Mouse (Mus musculus): ENCODE measurements around the gene Ciao2a. TPM values are rescaled to one million over a fixed set of nuclear protein-coding genes. Genes with fewer than 3 reads are reported as not detected.

Ciao2a gene
- polyA plus RNA-seq, 1 experiment, result 18.2 TPM

DNA sequence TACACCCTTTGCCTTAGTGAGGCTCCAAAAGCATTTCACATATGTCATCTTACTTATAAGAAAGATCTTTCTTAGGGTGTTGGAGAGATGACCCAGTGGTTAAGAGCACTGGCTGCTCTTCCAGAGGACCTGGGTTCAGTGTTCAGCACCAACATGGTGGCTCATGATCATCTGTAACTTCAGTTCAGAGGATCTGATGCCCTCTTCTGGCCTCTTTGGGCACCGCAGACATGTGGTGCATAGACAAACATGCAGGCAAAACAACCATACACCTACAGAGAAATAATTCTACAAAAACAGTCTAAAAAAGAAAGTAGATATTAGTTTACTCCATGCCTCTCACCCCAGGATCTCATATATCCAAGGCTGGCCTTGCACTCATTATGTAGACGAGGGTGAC is 33.7 kb downstream of the Ciao2a start:
- TF ChIP-seq POLR2A (IDR thresholded peaks at IDR 0.05; ENCODE audit: control insufficient read depth, low read depth, low read length) (no peak), CTCF (IDR thresholded peaks at IDR 0.05; ENCODE audit: control insufficient read depth, insufficient read depth, insufficient replicate concordance, low read depth, low read length) (no peak)
- H3K36me3 ChIP-seq (ENCODE audit: control insufficient read depth, insufficient read depth, low read length), result no peaks in the 10 kb centered on the region
- H3K27me3 ChIP-seq (ENCODE audit: control insufficient read depth, insufficient read depth, low read length), result no peaks in the 10 kb centered on the region
- no peak overlapping the region for H3K4me3 ChIP-seq (ENCODE audit: control insufficient read depth, low read depth, low read length)
- H3K4me1 ChIP-seq (ENCODE audit: control insufficient read depth, insufficient read depth, low read length), result peaks cover 8% of the 10 kb centered on the region
- H3K27ac ChIP-seq (ENCODE audit: control insufficient read depth, insufficient read depth, low read depth, low read length), result no peak overlapping the region

- TF ChIP-seq POLR2A (IDR thresholded peaks at IDR 0.05; ENCODE audit: control insufficient read depth, low read depth, low read length), result no peak
- TF ChIP-seq CTCF (IDR thresholded peaks at IDR 0.05; ENCODE audit: control insufficient read depth, insufficient read depth, insufficient replicate concordance, low read depth, low read length), result no peak
- Histone ChIP-seq H3K36me3 (ENCODE audit: control insufficient read depth, insufficient read depth, low read length) (no peaks in the 10 kb centered on the region), H3K4me1 (ENCODE audit: control insufficient read depth, insufficient read depth, low read length) (peaks cover 5% of the 10 kb centered on the region), H3K27ac (ENCODE audit: control insufficient read depth, insufficient read depth, low read depth, low read length) (no peak overlapping the region), H3K4me3 (ENCODE audit: control insufficient read depth, low read depth, low read length) (no peak overlapping the region), H3K27me3 (ENCODE audit: control insufficient read depth, insufficient read depth, low read length) (no peaks in the 10 kb centered on the region)
These were observed 36.6 kb downstream of the Ciao2a start for GRCm38 (mm10) chr9:66162995-66163394.

- no peaks in the 10 kb centered on the region for H3K27me3 ChIP-seq (ENCODE audit: control insufficient read depth, insufficient read depth, low read length)
- H3K27ac ChIP-seq (ENCODE audit: control insufficient read depth, insufficient read depth, low read depth, low read length), result no peak overlapping the region
- H3K4me1 ChIP-seq (ENCODE audit: control insufficient read depth, insufficient read depth, low read length), result no peaks in the 10 kb centered on the region
- H3K4me3 ChIP-seq (ENCODE audit: control insufficient read depth, low read depth, low read length), result no peak overlapping the region
- H3K36me3 ChIP-seq (ENCODE audit: control insufficient read depth, insufficient read depth, low read length), result no peaks in the 10 kb centered on the region
- no peak for TF ChIP-seq CTCF (IDR thresholded peaks at IDR 0.05; ENCODE audit: control insufficient read depth, insufficient read depth, insufficient replicate concordance, low read depth, low read length)
These were observed 40.8 kb downstream of the Ciao2a start for GRCm38 (mm10) chr9:66167222-66167621.

GRCm38 (mm10) chr9:66168233-66168632 is 41.8 kb downstream of the Ciao2a start:
- Histone ChIP-seq H3K36me3 (ENCODE audit: control insufficient read depth, insufficient read depth, low read length) (no peaks in the 10 kb centered on the region), H3K4me1 (ENCODE audit: control insufficient read depth, insufficient read depth, low read length) (no peaks in the 10 kb centered on the region), H3K27ac (ENCODE audit: control insufficient read depth, insufficient read depth, low read depth, low read length) (no peak overlapping the region), H3K4me3 (ENCODE audit: control insufficient read depth, low read depth, low read length) (no peak overlapping the region), H3K27me3 (ENCODE audit: control insufficient read depth, insufficient read depth, low read length) (no peaks in the 10 kb centered on the region)
- TF ChIP-seq CTCF (IDR thresholded peaks at IDR 0.05; ENCODE audit: control insufficient read depth, insufficient read depth, insufficient replicate concordance, low read depth, low read length), result no peak
- TF ChIP-seq POLR2A (IDR thresholded peaks at IDR 0.05; ENCODE audit: control insufficient read depth, low read depth, low read length), result no peak

- H3K36me3 ChIP-seq (ENCODE audit: control insufficient read depth, insufficient read depth, low read length), result no peaks in the 10 kb centered on the region
- no peak for TF ChIP-seq CTCF (IDR thresholded peaks at IDR 0.05; ENCODE audit: control insufficient read depth, insufficient read depth, insufficient replicate concordance, low read depth, low read length)
- no peak for TF ChIP-seq POLR2A (IDR thresholded peaks at IDR 0.05; ENCODE audit: control insufficient read depth, low read depth, low read length)
- no peaks in the 10 kb centered on the region for H3K27me3 ChIP-seq (ENCODE audit: control insufficient read depth, insufficient read depth, low read length)
- H3K4me1 ChIP-seq (ENCODE audit: control insufficient read depth, insufficient read depth, low read length), result no peaks in the 10 kb centered on the region
- no peak overlapping the region for H3K27ac ChIP-seq (ENCODE audit: control insufficient read depth, insufficient read depth, low read depth, low read length)
- H3K4me3 ChIP-seq (ENCODE audit: control insufficient read depth, low read depth, low read length), result no peak overlapping the region
These were observed 44.1 kb downstream of the Ciao2a start for GRCm38 (mm10) chr9:66170506-66170905.

- H3K27ac ChIP-seq (ENCODE audit: control insufficient read depth, insufficient read depth, low read depth, low read length), result no peak overlapping the region
These were observed 45.0 kb downstream of the Ciao2a start for GRCm38 (mm10) chr9:66171275-66171921.

DNA sequence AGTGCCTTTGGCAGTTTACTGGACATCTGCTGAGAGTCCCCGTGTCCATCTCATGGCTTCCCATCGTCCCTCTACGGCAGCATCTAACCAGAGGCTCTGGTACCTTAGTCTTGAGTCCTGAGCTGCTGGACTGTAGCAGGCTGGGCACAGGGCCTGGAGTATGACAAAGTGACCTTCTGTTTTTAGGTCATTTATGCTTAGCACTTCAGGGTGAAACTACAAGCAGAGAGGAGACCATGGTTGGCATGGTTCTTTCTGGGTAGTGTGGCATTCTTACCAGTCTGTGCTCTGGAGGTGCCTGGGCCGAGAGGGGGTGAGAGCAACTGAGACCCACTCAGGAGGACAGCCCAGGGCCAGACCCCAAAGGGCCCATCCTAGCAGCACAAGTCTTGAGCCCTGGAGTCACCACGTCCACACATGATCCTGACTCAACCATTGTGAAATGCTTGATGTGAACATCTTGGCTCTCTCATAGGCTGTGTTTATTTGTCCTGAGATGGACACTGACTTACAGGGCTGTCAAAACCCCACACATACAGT is 47.0 kb downstream of the Ciao2a start:
- Histone ChIP-seq H3K27ac (ENCODE audit: control insufficient read depth, insufficient read depth, low read depth, low read length) (no peak overlapping the region), H3K27me3 (ENCODE audit: control insufficient read depth, insufficient read depth, low read length) (no peaks in the 10 kb centered on the region), H3K36me3 (ENCODE audit: control insufficient read depth, insufficient read depth, low read length) (no peaks in the 10 kb centered on the region), H3K4me3 (ENCODE audit: control insufficient read depth, low read depth, low read length) (no peak overlapping the region), H3K4me1 (ENCODE audit: control insufficient read depth, insufficient read depth, low read length) (no peaks in the 10 kb centered on the region)
- TF ChIP-seq POLR2A (IDR thresholded peaks at IDR 0.05; ENCODE audit: control insufficient read depth, low read depth, low read length), result no peak
- no peak for TF ChIP-seq CTCF (IDR thresholded peaks at IDR 0.05; ENCODE audit: control insufficient read depth, insufficient read depth, insufficient replicate concordance, low read depth, low read length)

More at GRCm38 (mm10) chr9:66171275-66171921, 45.0 kb downstream of the Ciao2a start:
- H3K27me3 ChIP-seq (ENCODE audit: control insufficient read depth, insufficient read depth, low read length), result no peaks in the 10 kb centered on the region
- H3K4me1 ChIP-seq (ENCODE audit: control insufficient read depth, insufficient read depth, low read length), result no peaks in the 10 kb centered on the region
- TF ChIP-seq POLR2A (IDR thresholded peaks at IDR 0.05; ENCODE audit: control insufficient read depth, low read depth, low read length), result no peak
- no peak for TF ChIP-seq CTCF (IDR thresholded peaks at IDR 0.05; ENCODE audit: control insufficient read depth, insufficient read depth, insufficient replicate concordance, low read depth, low read length)
- no peaks in the 10 kb centered on the region for H3K36me3 ChIP-seq (ENCODE audit: control insufficient read depth, insufficient read depth, low read length)
- H3K4me3 ChIP-seq (ENCODE audit: control insufficient read depth, low read depth, low read length), result no peak overlapping the region

Measured in testis, adult 2 months (tissue).